8 mouse cellular contexts compared by ENCODE assay signal in the genomic region with DNA sequence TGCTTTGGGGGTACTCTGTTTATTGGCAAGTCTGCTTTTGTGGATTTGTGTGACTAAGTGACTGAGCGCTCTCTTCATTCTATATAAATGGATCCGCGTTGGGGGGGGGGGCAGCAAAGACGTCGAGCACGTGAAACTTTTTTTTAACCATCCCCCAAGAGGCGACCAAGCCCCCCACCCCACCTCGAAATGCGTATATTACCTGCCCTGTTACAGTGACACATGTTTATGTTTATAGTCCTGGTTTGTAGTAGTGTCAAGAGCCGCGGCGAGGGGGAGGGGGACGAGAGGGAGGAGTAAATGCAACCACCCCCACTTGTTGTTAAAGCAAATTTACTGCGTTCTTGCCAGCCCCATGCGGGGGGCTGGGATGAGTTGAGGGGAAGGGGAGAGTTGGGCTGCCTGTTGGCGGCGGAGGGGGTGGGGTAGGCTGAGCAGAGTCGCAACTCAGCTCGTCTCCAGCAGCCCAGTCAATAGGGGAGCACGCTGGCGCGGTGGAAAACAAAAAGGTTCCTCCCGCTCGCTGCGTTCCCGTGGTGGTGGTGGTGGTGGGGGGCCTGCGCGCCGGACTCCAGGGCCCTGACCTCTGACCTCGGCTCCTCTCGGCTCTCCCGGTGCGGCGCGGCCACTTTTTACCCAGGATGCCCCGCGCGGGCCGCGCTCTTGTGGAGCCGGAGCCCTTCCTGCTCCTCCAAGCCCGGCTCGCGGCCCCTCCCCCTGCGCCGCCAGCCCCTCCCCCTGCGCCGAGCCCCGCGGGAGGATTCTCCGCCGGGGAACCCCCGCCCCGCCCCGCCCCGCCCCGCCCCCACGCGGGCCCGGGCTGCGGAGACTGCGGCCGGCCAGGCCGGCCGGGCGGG. TPM values are rescaled to one million over a fixed set of nuclear protein-coding genes. Genes with fewer than 3 reads are reported as not detected.
DNase-seq lines count a peak whose midpoint lies in the region; ATAC-seq and TF ChIP-seq lines count a peak whose summit lies in the region.

No protein-coding gene starts in this region.

- DNase-seq in 3134 (ENCODE audit: extremely low read depth, insufficient read length, low spot score): peak; percentile 88
- peak; percentile 94 for DNase-seq in adrenal gland, adult 8-10 months
- DNase-seq in embryonic facial prominence, embryonic 10.5 days (ENCODE audit: low spot score): peak; percentile 99
- peak; percentile 97 to 98 for DNase-seq in heart, adult 2 months
- peak; percentile 96 for DNase-seq in kidney, adult 9 months
- DNase-seq in spleen, postnatal 10 days (ENCODE audit: low spot score in 2 of 2): peak; percentile 95 to 96

- no peak for TF ChIP-seq CTCF in heart, adult 2 months (IDR thresholded peaks at IDR 0.05)

- no peaks in the 10 kb centered on the region for H3K27me3 ChIP-seq in embryonic facial prominence, embryonic 10.5 days (replicated peaks; ENCODE audit: low read depth, poor library complexity, severe bottlenecking)
- no peaks in the 10 kb centered on the region for H3K27me3 ChIP-seq in heart, adult 2 months (ENCODE audit: control insufficient read depth, insufficient read depth, low read length)
- no peaks in the 10 kb centered on the region for H3K27me3 ChIP-seq in limb, embryonic 15.5 days
- no peaks in the 10 kb centered on the region for H3K27me3 ChIP-seq in midbrain, embryonic 16.5 days (ENCODE audit: control insufficient read depth, insufficient read depth, low read depth, low read length)

- H3K9ac ChIP-seq in heart, adult 2 months (ENCODE audit: low read depth, low read length): peak overlapping the region; percentile 95
- peak overlapping the region; percentile 47 for H3K9ac ChIP-seq in limb, embryonic 15.5 days
- peak overlapping the region; percentile 86 for H3K9ac ChIP-seq in midbrain, embryonic 16.5 days (ENCODE audit: low read depth, low read length)

- WGBS in embryonic facial prominence, embryonic 10.5 days: under 1% methylated on average over 66 of the region's 66 CpGs
- 1% methylated on average over 52 of the region's 66 CpGs for WGBS in heart, adult 2 months
- under 1% methylated on average over 64 of the region's 66 CpGs for whole genome bisulfite sequencing in limb, embryonic 15.5 days
- under 1% methylated on average over 43 of the region's 66 CpGs for WGBS in midbrain, embryonic 16.5 days

- no peak for TF ChIP-seq EP300 in heart, adult 2 months (IDR thresholded peaks at IDR 0.05; ENCODE audit: insufficient read depth, low read depth, low read length)

- intact Hi-C loops in heart, adult 2 months (cut with DNase I): loop anchor here (1.0 to 10.0 kb wide), 3 partner anchors 27 to 939 kb away; a partner anchor contains a TSS

- no peaks in the 10 kb centered on the region for H3K36me3 ChIP-seq in embryonic facial prominence, embryonic 10.5 days (replicated peaks)
- H3K36me3 ChIP-seq in heart, adult 2 months (ENCODE audit: control insufficient read depth, insufficient read depth, low read length): peaks cover 3% of the 10 kb centered on the region
- no peaks in the 10 kb centered on the region for H3K36me3 ChIP-seq in limb, embryonic 15.5 days
- no peaks in the 10 kb centered on the region for H3K36me3 ChIP-seq in midbrain, embryonic 16.5 days (ENCODE audit: control insufficient read depth, insufficient read depth, low read length)

- H3K27ac ChIP-seq in embryonic facial prominence, embryonic 10.5 days (replicated peaks): peak overlapping the region; percentile 99
- peak overlapping the region; percentile 98 for H3K27ac ChIP-seq in heart, adult 2 months
- H3K27ac ChIP-seq in limb, embryonic 15.5 days: peak overlapping the region; percentile 98
- H3K27ac ChIP-seq in midbrain, embryonic 16.5 days (ENCODE audit: low read length): peak overlapping the region; percentile 98

- peak; percentile 40; the same call in 1 of the 2 replicates for TF ChIP-seq POLR2A in heart, adult 2 months (IDR thresholded peaks at IDR 0.05; ENCODE audit: insufficient read depth, low read depth, low read length)

- peaks cover 63% of the 10 kb centered on the region for H3K4me1 ChIP-seq in embryonic facial prominence, embryonic 10.5 days
- H3K4me1 ChIP-seq in heart, adult 2 months (ENCODE audit: control insufficient read depth, insufficient read depth, low read length): peaks cover 6% of the 10 kb centered on the region
- H3K4me1 ChIP-seq in limb, embryonic 15.5 days: peaks cover 7% of the 10 kb centered on the region; the same call in 1 of the 2 replicates
- H3K4me1 ChIP-seq in midbrain, embryonic 16.5 days (ENCODE audit: control insufficient read depth, insufficient read depth, low read length): peaks cover 21% of the 10 kb centered on the region

- H3K9me3 ChIP-seq in embryonic facial prominence, embryonic 10.5 days: no peaks in the 10 kb centered on the region
- H3K9me3 ChIP-seq in limb, embryonic 15.5 days: no peaks in the 10 kb centered on the region
- no peaks in the 10 kb centered on the region for H3K9me3 ChIP-seq in midbrain, embryonic 16.5 days (replicated peaks; ENCODE audit: control insufficient read depth, low read length, poor library complexity, severe bottlenecking)

- ATAC-seq in limb, embryonic 15.5 days (ENCODE audit: insufficient number of reproducible peaks, low FRiP score, low TSS enrichment, low read depth): peak; percentile 66
- ATAC-seq in midbrain, embryonic 16.5 days: peak; percentile 92

- no peaks in the 10 kb centered on the region for H3K79me2 ChIP-seq in heart, adult 2 months (replicated peaks; ENCODE audit: control insufficient read depth, insufficient read depth, low read length)

- H3K4me2 ChIP-seq in limb, embryonic 15.5 days: peak overlapping the region; percentile 78
- H3K4me2 ChIP-seq in midbrain, embryonic 16.5 days (ENCODE audit: low read length): peak overlapping the region; percentile 90

- H3K4me3 ChIP-seq in embryonic facial prominence, embryonic 10.5 days: peak overlapping the region; percentile 79
- H3K4me3 ChIP-seq in heart, adult 2 months: peak overlapping the region; percentile 74
- peak overlapping the region; percentile 65 for H3K4me3 ChIP-seq in limb, embryonic 15.5 days
- H3K4me3 ChIP-seq in midbrain, embryonic 16.5 days (ENCODE audit: low read depth, low read length): peak overlapping the region; percentile 72

RNA-seq across cellular contexts. Expression of a gene that starts 1.1 kb away (rescaled TPM):
- total RNA-seq in adrenal gland, adult 8-10 months (2022): 10 to 100 TPM; 38.8 to 84.1 (median 45.1) TPM
- polyA plus RNA-seq in embryonic facial prominence, embryonic 10.5 days (2016; fragmentation: Nextera tagmentation; extraction: Ambion mirVana): 64.4 and 65.5 TPM in 2 replicates
- total RNA-seq in heart, adult 2 months (2021): 10 to 100 TPM; 32.5 to 32.8 TPM
- 20.6 and 23.3 TPM in 2 replicates for polyA plus RNA-seq in heart, adult 2 months (2012; rRNA removed)
- 51.3 and 53.4 TPM in 2 replicates for polyA plus RNA-seq in limb, embryonic 15.5 days (2015; fragmentation: Nextera tagmentation; extraction: Ambion mirVana)
- 43.7 and 45.8 TPM in 2 replicates for polyA plus RNA-seq in midbrain, embryonic 16.5 days (2015; fragmentation: Nextera tagmentation; extraction: Ambion mirVana)

RNA-seq across cellular contexts. Expression of a gene that starts 7.3 kb away (rescaled TPM):
- total RNA-seq in adrenal gland, adult 8-10 months (2022): 1 to 10 TPM; 2.0 to 5.2 (median 3.5) TPM
- polyA plus RNA-seq in embryonic facial prominence, embryonic 10.5 days (2016; fragmentation: Nextera tagmentation; extraction: Ambion mirVana): 15.5 and 16.6 TPM in 2 replicates
- 1 to 10 TPM; 1.7 to 4.5 TPM for total RNA-seq in heart, adult 2 months (2021)
- polyA plus RNA-seq in heart, adult 2 months (2012; rRNA removed): 2.0 and 3.7 TPM in 2 replicates
- polyA plus RNA-seq in limb, embryonic 15.5 days (2015; fragmentation: Nextera tagmentation; extraction: Ambion mirVana): 5.1 and 7.6 TPM in 2 replicates
- 5.0 and 7.4 TPM in 2 replicates for polyA plus RNA-seq in midbrain, embryonic 16.5 days (2015; fragmentation: Nextera tagmentation; extraction: Ambion mirVana)

RNA-seq across cellular contexts. Expression of a gene that starts 18.6 kb away (rescaled TPM):
- 1 to 10 TPM; 1.1 to 2.4 (median 1.4) TPM for total RNA-seq in adrenal gland, adult 8-10 months (2022)
- polyA plus RNA-seq in embryonic facial prominence, embryonic 10.5 days (2016; fragmentation: Nextera tagmentation; extraction: Ambion mirVana): 12.7 and 17.7 TPM in 2 replicates
- total RNA-seq in heart, adult 2 months (2021): 1 to 10 TPM; 3.4 to 4.5 TPM
- 2.2 and 3.9 TPM in 2 replicates for polyA plus RNA-seq in heart, adult 2 months (2012; rRNA removed)
- 13.0 and 16.8 TPM in 2 replicates for polyA plus RNA-seq in limb, embryonic 15.5 days (2015; fragmentation: Nextera tagmentation; extraction: Ambion mirVana)
- polyA plus RNA-seq in midbrain, embryonic 16.5 days (2015; fragmentation: Nextera tagmentation; extraction: Ambion mirVana): 7.5 and 10.8 TPM in 2 replicates

RNA-seq across cellular contexts. Expression of a gene that starts 59.4 kb away (rescaled TPM):
- not detected for total RNA-seq in adrenal gland, adult 8-10 months (2022)
- polyA plus RNA-seq in embryonic facial prominence, embryonic 10.5 days (2016; fragmentation: Nextera tagmentation; extraction: Ambion mirVana): not detected in 2 replicates
- not detected for total RNA-seq in heart, adult 2 months (2021)
- polyA plus RNA-seq in heart, adult 2 months (2012; rRNA removed): 0.51 TPM in 1 of 2 replicates, not detected in the other
- not detected in 2 replicates for polyA plus RNA-seq in limb, embryonic 15.5 days (2015; fragmentation: Nextera tagmentation; extraction: Ambion mirVana)
- polyA plus RNA-seq in midbrain, embryonic 16.5 days (2015; fragmentation: Nextera tagmentation; extraction: Ambion mirVana): not detected in 2 replicates

Comparison
In these comparisons a context has a peak if more than half of its experiments do, and no peak if none do; other contexts are left out.
1. Peak in every context shown above with its lines: DNase-seq, ATAC-seq, H3K4me3 ChIP-seq and H3K27ac ChIP-seq.